Mouse (Mus musculus) liver, adult 2 months (tissue): ENCODE measurements around the gene Creb3l4.

ENCODE experiments used
- CTCF ChIP-seq: fragments of 200-500 bp; IDR thresholded peaks from 2 replicates; pipeline ENCODE4 v1.5.1; 2011; ENCODE audit warnings: low read depth, low read length, control low read depth
- POLR2A ChIP-seq: fragments of 200-500 bp; IDR thresholded peaks from 2 replicates; pipeline ENCODE4 v1.6.1; 2011; ENCODE audit warnings: low read length, control low read depth; ENCODE audit not compliant: insufficient read depth; ENCODE audit errors: extremely low read depth

GRCm38 (mm10) chr3:90220531-90220951, 22.8 kb downstream of the Creb3l4 start:
- TF ChIP-seq CTCF: no peak
- TF ChIP-seq POLR2A: peak; percentile 49; the same call in 1 of the 2 replicates
